Mouse (Mus musculus) C2C12 (cell line): ENCODE results near the gene Prkce.

Experiments
- CEBPB ChIP-seq: IDR thresholded peaks from one replicate; pipeline ENCODE4 v1.6.1; 2011; ENCODE audit warnings: low read depth, mild to moderate bottlenecking, control low read depth, moderate library complexity
- CTCF ChIP-seq: IDR thresholded peaks from one replicate; pipeline ENCODE4 v1.5.1; 2011; ENCODE audit not compliant: control insufficient read depth, insufficient read depth, insufficient read length
- MYOG ChIP-seq: IDR thresholded peaks from one replicate; pipeline ENCODE4 v1.6.1; 2011; ENCODE audit not compliant: control insufficient read depth, insufficient read length; ENCODE audit errors: extremely low read depth

DNA sequence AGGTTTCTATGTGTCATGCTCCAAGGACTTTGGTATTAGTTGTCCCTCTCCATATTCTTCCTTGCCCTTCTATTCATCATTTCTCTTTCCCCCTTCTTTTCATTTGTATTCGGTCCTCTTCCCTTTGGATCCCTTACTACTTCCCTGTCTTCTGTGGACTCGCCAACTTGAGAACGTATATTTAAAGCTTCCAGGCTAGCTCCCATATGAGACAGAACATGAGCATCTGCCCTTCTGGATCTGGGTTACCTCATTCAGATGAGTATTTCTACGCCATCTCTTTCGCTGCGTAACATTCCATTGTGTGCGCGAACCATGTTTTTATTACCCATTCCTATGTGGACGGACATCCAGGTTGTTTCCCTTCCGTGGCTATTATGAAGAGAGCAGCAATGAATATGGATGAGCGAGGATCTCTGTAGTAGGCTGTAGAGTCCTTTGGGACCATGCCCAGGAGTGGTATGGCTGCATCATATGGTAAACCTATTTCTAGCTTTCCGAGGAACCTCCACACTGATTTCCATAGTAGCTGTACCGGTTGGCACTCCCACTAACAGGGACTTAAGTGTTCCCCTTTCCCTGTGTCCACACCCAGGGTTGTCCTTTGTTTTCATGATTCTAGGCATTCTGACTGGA lies 152.5 kb downstream of the Prkce start:
- TF ChIP-seq CTCF (no peak), MYOG (no peak), CEBPB (no peak)
